Mouse (Mus musculus) monocyte, adult 2 months (primary cell): ENCODE measurements at regions not wholly inside any gene's neighbourhood (a gene's known extent, or its start where the extent isn't known, plus 50 kb on each side); places are given as distances from the start of the nearest gene placed in this dataset.

Experiments used
- DNase-seq, 2 experiments: peaks; one replicate each; pipeline ENCODE4 v3.0.0; 2022; ENCODE audit warnings: low spot score in 2 of 2, low read depth in 1 of 2

GRCm38 (mm10) chr12:15981741-15982140, 165.0 kb upstream of the Trib2 start:
- no peak for DNase-seq

- no peak for DNase-seq
These were observed 162.5 kb upstream of the Trib2 start for GRCm38 (mm10) chr12:15979233-15979632.

- DNase-seq, result no peak
These were observed 155.1 kb upstream of the Trib2 start for GRCm38 (mm10) chr12:15971786-15972185.

- DNase-seq, result no peak
These were observed 153.5 kb upstream of the Trib2 start for GRCm38 (mm10) chr12:15970262-15970661.

- no peak for DNase-seq
These were observed 150.9 kb upstream of the Trib2 start for GRCm38 (mm10) chr12:15967550-15968102.

- no peak for DNase-seq
These were observed 149.9 kb upstream of the Trib2 start for GRCm38 (mm10) chr12:15966631-15967030.

- no peak for DNase-seq
These were observed 149.2 kb upstream of the Trib2 start for GRCm38 (mm10) chr12:15965921-15966320.

- no peak for DNase-seq
These were observed 147.4 kb upstream of the Trib2 start for GRCm38 (mm10) chr12:15964073-15964472.

- DNase-seq, result no peak
These were observed 145.1 kb upstream of the Trib2 start for GRCm38 (mm10) chr12:15961834-15962233.

GRCm38 (mm10) chr12:15937443-15938237, 120.9 kb upstream of the Trib2 start:
- no peak for DNase-seq

GRCm38 (mm10) chr12:15932067-15932466, 115.3 kb upstream of the Trib2 start:
- DNase-seq, result no peak

GRCm38 (mm10) chr12:15931535-15931934, 114.8 kb upstream of the Trib2 start:
- DNase-seq, result no peak

- no peak for DNase-seq
These were observed 113.4 kb upstream of the Trib2 start for GRCm38 (mm10) chr12:15930155-15930554.

- DNase-seq, result no peak
These were observed 112.8 kb upstream of the Trib2 start for GRCm38 (mm10) chr12:15929541-15929940.

GRCm38 (mm10) chr12:15918291-15918690, 101.6 kb upstream of the Trib2 start:
- DNase-seq, result no peak

- DNase-seq, result no peak
These were observed 96.2 kb upstream of the Trib2 start for GRCm38 (mm10) chr12:15912959-15913358.

GRCm38 (mm10) chr12:15912491-15912890, 95.8 kb upstream of the Trib2 start:
- no peak for DNase-seq

GRCm38 (mm10) chr12:15911254-15911991, 94.7 kb upstream of the Trib2 start:
- DNase-seq, result no peak

GRCm38 (mm10) chr12:15897539-15897938, 80.8 kb upstream of the Trib2 start:
- DNase-seq, result no peak

- DNase-seq, result no peak
These were observed 79.8 kb upstream of the Trib2 start for GRCm38 (mm10) chr12:15896511-15896910.

- DNase-seq, result no peak
These were observed 78.5 kb upstream of the Trib2 start for GRCm38 (mm10) chr12:15895215-15895614.

GRCm38 (mm10) chr12:15890591-15890990, 73.9 kb upstream of the Trib2 start:
- DNase-seq, result no peak
